Mouse (Mus musculus): ENCODE measurements around the gene Ccdc24. TPM values are rescaled to one million over a fixed set of nuclear protein-coding genes. Genes with fewer than 3 reads are reported as not detected.

Ccdc24 gene
- total RNA-seq, 2 experiments from 2014 or later: 0.08 TPM; not detected in 1

DNA sequence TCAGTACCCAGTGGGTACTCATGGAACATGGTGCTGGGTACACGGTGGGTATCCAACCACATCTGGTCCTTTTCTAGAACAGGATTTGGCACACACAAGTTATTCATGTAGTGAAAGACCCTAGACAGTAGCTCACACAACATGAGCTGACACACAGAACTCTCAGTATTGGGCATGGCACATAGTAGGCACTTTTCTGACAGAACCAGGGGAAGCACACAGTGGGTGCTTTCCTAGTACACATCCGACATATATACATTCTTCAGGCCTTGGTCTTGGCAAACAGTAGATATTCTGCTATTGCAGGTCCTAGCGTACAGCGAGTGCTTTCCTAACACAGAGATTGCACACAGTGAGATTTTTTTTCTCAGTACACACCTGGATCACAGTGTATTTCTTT lies 26.1 kb downstream of the Ccdc24 start:
- H3K4me3 ChIP-seq: no peak overlapping the region
- H3K27ac ChIP-seq: no peak overlapping the region
- TF ChIP-seq CTCF (IDR thresholded peaks at IDR 0.05): no peak
- intact Hi-C loops (cut with DNase I): no loop called here
- DNase-seq: no peak

DNA sequence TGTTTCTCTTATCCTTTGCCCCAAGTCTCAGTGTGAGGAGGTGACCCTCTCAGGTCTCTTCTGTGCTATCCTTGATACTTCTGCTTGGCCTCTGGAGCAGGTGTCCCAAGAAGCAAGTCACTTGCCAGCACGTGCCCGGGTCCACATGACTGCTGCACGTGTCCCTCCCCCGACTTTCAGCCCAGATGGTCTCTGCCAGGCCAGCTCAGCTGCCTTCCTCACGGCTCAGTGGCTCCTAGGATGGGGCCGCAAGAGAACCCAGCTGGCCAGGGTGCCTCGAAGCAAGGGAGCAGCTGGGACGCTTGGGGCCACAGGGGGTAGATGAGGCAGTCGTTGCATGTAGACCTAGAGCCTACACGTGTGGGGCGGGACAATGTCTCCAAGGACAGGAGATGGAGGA lies 27.0 kb downstream of the Ccdc24 start:
- DNase-seq: no peak
- Histone ChIP-seq H3K4me3 (no peak overlapping the region), H3K27ac (no peak overlapping the region)
- no peak for TF ChIP-seq CTCF (IDR thresholded peaks at IDR 0.05)
- intact Hi-C loops (cut with DNase I): no loop called here

DNA sequence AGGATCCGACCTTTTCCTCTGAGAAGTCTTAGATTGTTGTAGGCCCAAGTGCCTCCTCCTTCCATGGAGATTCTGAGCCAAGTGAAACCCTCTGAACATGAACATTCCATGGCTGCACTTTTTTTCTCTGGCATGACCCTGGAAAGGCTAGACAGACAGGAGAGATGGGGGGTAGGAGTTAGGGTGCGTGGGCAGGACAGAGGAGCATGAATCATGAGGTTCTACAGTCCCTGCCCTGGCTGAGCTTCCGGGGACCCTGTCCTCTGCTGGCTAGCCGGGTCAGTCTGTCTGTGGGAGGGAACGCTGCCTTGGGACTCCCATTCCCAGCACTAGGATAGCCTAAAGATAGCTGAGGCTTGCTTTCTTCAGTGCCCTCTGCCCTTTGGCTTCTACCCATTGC lies 27.9 kb downstream of the Ccdc24 start:
- H3K27ac ChIP-seq: no peak overlapping the region

GRCm38 (mm10) chr4:117843101-117843500 lies 29.3 kb downstream of the Ccdc24 start:
- no peak for DNase-seq
- intact Hi-C loops (cut with DNase I): no loop called here
- Histone ChIP-seq H3K27ac (no peak overlapping the region), H3K4me3 (no peak overlapping the region)
- TF ChIP-seq CTCF (IDR thresholded peaks at IDR 0.05): no peak

More for the DNA sequence above, 27.9 kb downstream of the Ccdc24 start:
- TF ChIP-seq CTCF (IDR thresholded peaks at IDR 0.05): no peak
- H3K4me3 ChIP-seq: no peak overlapping the region
- intact Hi-C loops (cut with DNase I): no loop called here
- DNase-seq: no peak

DNA sequence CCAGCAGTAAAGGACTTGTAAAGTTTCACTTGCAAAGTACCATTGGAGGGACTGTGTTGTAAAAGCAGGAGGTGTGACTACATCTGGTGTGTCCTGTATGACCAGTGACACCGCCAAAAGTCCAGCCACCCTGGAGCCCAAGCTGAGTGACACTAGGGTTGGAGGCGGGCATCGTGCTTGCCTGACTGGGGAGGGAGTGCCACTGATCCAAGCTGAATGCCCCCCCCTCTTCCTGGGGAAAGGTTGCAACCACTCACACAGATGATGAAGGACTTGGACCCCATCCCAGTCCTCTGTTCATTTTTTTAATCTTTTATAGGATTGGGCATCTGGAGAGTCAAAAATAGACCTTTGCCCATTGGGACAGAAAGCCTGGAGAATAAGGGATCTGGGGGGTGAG lies 30.8 kb downstream of the Ccdc24 start:
- DNase-seq: no peak
- H3K27ac ChIP-seq: no peak overlapping the region
- TF ChIP-seq CTCF (IDR thresholded peaks at IDR 0.05): no peak
- H3K4me3 ChIP-seq: no peak overlapping the region
- intact Hi-C loops (cut with DNase I): no loop called here

GRCm38 (mm10) chr4:117840821-117841220 lies 31.5 kb downstream of the Ccdc24 start:
- TF ChIP-seq CTCF (IDR thresholded peaks at IDR 0.05): no peak
- Histone ChIP-seq H3K4me3 (no peak overlapping the region), H3K27ac (no peak overlapping the region)
- DNase-seq: peak; percentile 7
- intact Hi-C loops (cut with DNase I): no loop called here

- H3K4me3 ChIP-seq: no peak overlapping the region
- no peak overlapping the region for H3K27ac ChIP-seq
- intact Hi-C loops (cut with DNase I): no loop called here
- TF ChIP-seq CTCF (IDR thresholded peaks at IDR 0.05): no peak
- DNase-seq: no peak
Observed at GRCm38 (mm10) chr4:117839366-117839765, 33.0 kb downstream of the Ccdc24 start.

DNA sequence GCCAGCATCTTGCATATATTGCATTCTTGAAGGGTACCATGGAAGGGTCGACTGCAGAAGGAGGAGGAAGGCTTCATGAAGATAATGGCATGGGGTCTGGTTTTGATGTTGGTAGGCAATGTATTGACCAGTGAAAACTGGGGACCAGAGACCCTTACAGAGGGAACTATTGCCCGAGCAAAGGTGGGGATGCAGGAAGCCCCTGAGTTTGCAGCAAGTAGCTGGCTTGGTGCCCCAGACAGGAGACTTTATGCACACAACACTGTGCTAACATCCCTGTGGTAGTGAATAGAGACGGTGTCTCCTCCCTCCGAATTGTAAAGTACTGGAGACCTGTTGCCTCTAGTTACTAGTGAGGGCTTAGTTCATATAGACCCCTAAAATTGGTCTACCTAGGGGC lies 35.1 kb downstream of the Ccdc24 start:
- H3K4me3 ChIP-seq: no peak overlapping the region
- intact Hi-C loops (cut with DNase I): no loop called here
- no peak for TF ChIP-seq CTCF (IDR thresholded peaks at IDR 0.05)
- no peak for DNase-seq
- peak overlapping the region; percentile 96; the same call in 1 of the 2 replicates for H3K27ac ChIP-seq

DNA sequence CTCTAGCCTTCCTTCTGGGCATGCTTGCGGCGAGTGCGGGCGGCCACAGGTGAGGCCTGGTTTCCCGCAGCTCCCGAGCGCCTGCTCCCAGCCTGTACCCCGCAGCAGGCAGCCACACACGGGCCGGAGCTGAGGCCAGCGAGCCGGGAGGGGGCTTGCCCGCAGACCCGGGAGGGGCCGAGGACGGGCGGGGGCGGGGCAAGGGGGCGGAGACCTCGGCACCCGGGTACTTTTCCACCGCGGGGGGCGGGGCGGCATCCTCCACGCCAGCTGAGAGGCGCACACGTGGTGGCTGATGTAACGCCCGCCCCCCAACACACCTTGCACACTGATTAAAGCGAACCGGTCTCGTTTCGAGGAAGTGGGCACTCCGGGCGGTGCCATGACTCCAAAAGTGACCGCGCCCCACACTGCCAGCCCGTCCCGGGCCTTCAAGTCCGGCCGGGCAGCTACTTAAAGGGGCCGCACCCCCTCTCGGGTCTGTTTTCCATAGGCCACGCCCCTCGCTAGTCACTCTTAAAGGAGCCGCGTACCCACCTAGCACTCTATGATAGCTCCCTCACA lies 36.1 kb downstream of the Ccdc24 start:
- Histone ChIP-seq H3K4me3 (peak overlapping the region; percentile 89), H3K27ac (peak overlapping the region; percentile 96)
- TF ChIP-seq CTCF (IDR thresholded peaks at IDR 0.05): no peak
- intact Hi-C loops (cut with DNase I): no loop called here
- peak; percentile 93 for DNase-seq

- no peak for TF ChIP-seq CTCF (IDR thresholded peaks at IDR 0.05)
- peak overlapping the region; percentile 96 for H3K27ac ChIP-seq
- DNase-seq: peak; percentile 70
- H3K4me3 ChIP-seq: peak overlapping the region; percentile 89
- intact Hi-C loops (cut with DNase I): loop anchor here (2.0 kb wide), 1 partner anchor 79 kb away; the partner anchor contains the start of gene Ipo13
Observed at GRCm38 (mm10) chr4:117835531-117836111, 36.7 kb downstream of the Ccdc24 start.

GRCm38 (mm10) chr4:117834845-117835530 lies 37.4 kb downstream of the Ccdc24 start:
- Histone ChIP-seq H3K27ac (peak overlapping the region; percentile 96), H3K4me3 (peak overlapping the region; percentile 89)
- no peak for TF ChIP-seq CTCF (IDR thresholded peaks at IDR 0.05)
- peak; percentile 80 for DNase-seq
- intact Hi-C loops (cut with DNase I): loop anchor here (2.0 kb wide), 1 partner anchor 80 kb away; the partner anchor contains the start of gene Ipo13

GRCm38 (mm10) chr4:117834457-117834844 lies 37.9 kb downstream of the Ccdc24 start, which contains the start of gene Slc6a9:
Gene Slc6a9, plus strand, starts transcription at chr4:117834506.
- Histone ChIP-seq H3K27ac (peak within 1 kb of the TSS; percentile 96), H3K4me3 (peak within 1 kb of the TSS; percentile 89)
- intact Hi-C loops (cut with DNase I): loop anchor here (2.0 kb wide), 1 partner anchor 80 kb away; the partner anchor contains the start of gene Ipo13
- DNase-seq: no peak
- no peak for TF ChIP-seq CTCF (IDR thresholded peaks at IDR 0.05)
